Mouse (Mus musculus) liver, postnatal 0 days (tissue): Measurements from ENCODE around the gene Ninj2. TPM values are rescaled to one million over a fixed set of nuclear protein-coding genes. Genes with fewer than 3 reads are reported as not detected.

Experiments used
- ATAC-seq: fragments of 200-750 bp; cut with Nextera tagmentation; 2 replicates; pipeline ENCODE4 v1.8.0; 2017; ENCODE audit warnings: mild to moderate bottlenecking, moderate library complexity
- DNase-seq: peaks from one replicate; pipeline ENCODE4 v3.0.0-alpha.2; 2016
- H3K27ac ChIP-seq: fragments of 300-500 bp; sonication (generic); 2 replicates; pipeline ENCODE4 v1.5.1; 2014; ENCODE audit warnings: antibody characterized with exemption, moderate library complexity, mild to moderate bottlenecking, low read depth
- H3K27me3 ChIP-seq: fragments of 300-500 bp; sonication (generic); 2 replicates; pipeline ENCODE4 v1.6.1; 2014; ENCODE audit warnings: low read length, control low read depth, mixed read lengths; ENCODE audit not compliant: insufficient read depth
- H3K36me3 ChIP-seq: fragments of 300-500 bp; sonication (generic); replicated peaks from 2 replicates; pipeline ENCODE4 v1.6.1; 2014; ENCODE audit warnings: mild to moderate bottlenecking, control low read depth, low read length, moderate library complexity, mixed read lengths; ENCODE audit not compliant: insufficient read depth
- H3K4me1 ChIP-seq: fragments of 300-500 bp; sonication (generic); 2 replicates; pipeline ENCODE4 v1.6.1; 2014; ENCODE audit warnings: antibody characterized with exemption, mild to moderate bottlenecking, control low read depth; ENCODE audit not compliant: insufficient read depth
- H3K4me2 ChIP-seq: fragments of 300-500 bp; sonication (generic); 2 replicates; pipeline ENCODE4 v1.6.1; 2014; ENCODE audit warnings: low read depth, mild to moderate bottlenecking, low read length, moderate library complexity, mixed read lengths
- H3K4me3 ChIP-seq: fragments of 300-500 bp; sonication (generic); 2 replicates; pipeline ENCODE4 v1.5.1; 2014; ENCODE audit warnings: low read depth, low read length
- H3K9ac ChIP-seq: fragments of 300-500 bp; sonication (generic); replicated peaks from 2 replicates; pipeline ENCODE4 v1.6.1; 2014; ENCODE audit warnings: mild to moderate bottlenecking, moderate library complexity
- H3K9me3 ChIP-seq: fragments of 300-500 bp; sonication (generic); 2 replicates; pipeline ENCODE4 v1.6.1; 2016; ENCODE audit warnings: mild to moderate bottlenecking, control low read depth, low read length, mixed read lengths
- CTCF ChIP-seq: sonication (generic); IDR thresholded peaks from 2 replicates; pipeline ENCODE4 v1.5.1; 2016; ENCODE audit warnings: antibody characterized with exemption, low read depth
- EP300 ChIP-seq: IDR thresholded peaks from 2 replicates; pipeline ENCODE4 v1.6.1; 2016; ENCODE audit warnings: antibody characterized with exemption, low read depth, mild to moderate bottlenecking
- WGBS: fragments of 180-500 bp; shearing (Covaris S2); extraction: QIAGEN DNeasy Blood & Tissue Kit; methylation state at CpG from one replicate; pipeline ENCODE4 v1.1.7; 2014; ENCODE audit not compliant: insufficient replicate concordance; 5-methylcytosine and 5-hydroxymethylcytosine counted together
- polyA plus RNA-seq: library from polyadenylated mRNA; unstranded; fragments of >200 nt; fragmentation: Nextera tagmentation; extraction: Ambion mirVana; gene quantifications from 2 replicates; pipeline ENCODE4 v1.2.1, GENCODE M21; 2015

Gene Ninj2
- polyA plus RNA-seq, 1 experiment from 2014 or later: 0.31 TPM

DNA sequence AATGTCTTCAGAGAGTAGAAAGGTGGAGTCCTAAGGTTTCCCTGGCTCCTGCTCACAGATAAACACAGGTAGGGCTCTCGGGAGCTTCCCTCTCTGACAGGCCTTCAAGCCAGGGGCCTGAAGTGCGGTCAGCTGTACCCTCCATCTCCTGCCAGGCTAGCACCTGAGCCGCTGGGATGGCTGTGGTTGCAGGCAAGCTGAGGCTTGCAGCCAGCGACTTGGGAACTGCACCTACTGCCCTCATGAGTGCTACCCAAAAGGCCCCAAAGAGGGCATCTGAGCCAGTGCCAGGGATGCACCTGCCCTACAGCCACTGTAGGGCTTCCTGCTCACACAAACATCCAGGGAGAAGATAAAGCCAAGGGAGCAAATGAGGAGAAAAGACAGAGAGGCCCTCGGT is 147.3 kb downstream of the Ninj2 start:
- Histone ChIP-seq H3K9ac (no peak overlapping the region), H3K27me3 (0 out of 2 replicates have a peak, but pooled peaks cover 2% of the 10 kb centered on the region), H3K4me1 (no peaks in the 10 kb centered on the region), H3K4me3 (no peak overlapping the region), H3K4me2 (no peak overlapping the region), H3K27ac (no peak overlapping the region), H3K9me3 (no peaks in the 10 kb centered on the region), H3K36me3 (no peaks in the 10 kb centered on the region)
- DNase-seq: no peak
- 71% methylated on average over 5 of the region's 5 CpGs for WGBS
- ATAC-seq: no peak
- no peak for TF ChIP-seq CTCF
- no peak for TF ChIP-seq EP300

DNA sequence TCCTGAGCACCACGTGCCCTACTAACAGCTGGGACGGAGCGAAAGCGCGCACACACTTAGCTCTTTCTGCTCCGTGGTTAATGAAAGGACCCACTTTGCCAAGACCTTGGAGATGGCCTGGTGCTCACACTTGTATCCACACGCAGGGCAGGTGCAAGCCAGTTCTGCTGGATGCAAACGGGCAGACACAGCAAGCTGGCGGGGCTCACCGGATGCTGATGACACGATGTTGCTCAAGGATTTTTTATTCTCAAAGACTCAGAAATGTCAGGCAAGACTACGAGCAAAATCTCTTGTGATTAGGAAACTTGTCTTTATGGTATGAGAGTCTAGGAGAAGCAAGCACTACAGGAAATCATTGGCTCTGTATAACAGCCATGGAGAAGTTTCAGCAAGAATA is 148.3 kb downstream of the Ninj2 start:
- H3K27me3 ChIP-seq: 0 out of 2 replicates have a peak, but pooled peaks cover 2% of the 10 kb centered on the region
- no peak overlapping the region for H3K4me2 ChIP-seq
- no peaks in the 10 kb centered on the region for H3K36me3 ChIP-seq
- ATAC-seq: no peak
- WGBS: 88% methylated on average over 12 of the region's 12 CpGs
- no peak for TF ChIP-seq EP300
- TF ChIP-seq CTCF: no peak
- H3K4me3 ChIP-seq: no peak overlapping the region
- no peaks in the 10 kb centered on the region for H3K9me3 ChIP-seq
- no peaks in the 10 kb centered on the region for H3K4me1 ChIP-seq
- no peak overlapping the region for H3K9ac ChIP-seq
- DNase-seq: no peak
- no peak overlapping the region for H3K27ac ChIP-seq

DNA sequence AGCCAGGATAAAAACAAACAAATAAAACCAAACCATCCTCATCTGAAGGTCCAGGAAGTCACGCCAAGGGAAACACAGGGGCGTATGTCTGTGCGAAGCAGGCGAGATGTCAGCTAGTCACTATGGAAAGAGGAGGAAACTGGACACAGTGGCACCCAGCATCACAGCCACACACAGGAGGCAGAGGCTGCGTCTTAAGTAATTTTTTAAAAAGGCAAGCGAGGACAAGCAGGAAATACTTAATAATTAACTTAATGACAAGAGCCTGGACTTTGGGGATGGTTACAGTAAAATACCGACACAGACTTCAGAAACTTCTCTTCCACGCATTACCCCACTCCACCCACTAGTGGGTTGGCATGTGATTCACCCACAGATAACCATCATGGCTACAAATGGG is 149.4 kb downstream of the Ninj2 start:
- no peak overlapping the region for H3K4me2 ChIP-seq
- no peak overlapping the region for H3K9ac ChIP-seq
- ATAC-seq (no peak), DNase-seq (no peak)
- no peak for TF ChIP-seq EP300
- no peak for TF ChIP-seq CTCF
- H3K4me3 ChIP-seq: no peak overlapping the region
- H3K27ac ChIP-seq: no peak overlapping the region
- H3K9me3 ChIP-seq: no peaks in the 10 kb centered on the region
- 66% methylated on average over 8 of the region's 8 CpGs for WGBS
- 0 out of 2 replicates have a peak, but pooled peaks cover 2% of the 10 kb centered on the region for H3K27me3 ChIP-seq
- no peaks in the 10 kb centered on the region for H3K36me3 ChIP-seq
- no peaks in the 10 kb centered on the region for H3K4me1 ChIP-seq

DNA sequence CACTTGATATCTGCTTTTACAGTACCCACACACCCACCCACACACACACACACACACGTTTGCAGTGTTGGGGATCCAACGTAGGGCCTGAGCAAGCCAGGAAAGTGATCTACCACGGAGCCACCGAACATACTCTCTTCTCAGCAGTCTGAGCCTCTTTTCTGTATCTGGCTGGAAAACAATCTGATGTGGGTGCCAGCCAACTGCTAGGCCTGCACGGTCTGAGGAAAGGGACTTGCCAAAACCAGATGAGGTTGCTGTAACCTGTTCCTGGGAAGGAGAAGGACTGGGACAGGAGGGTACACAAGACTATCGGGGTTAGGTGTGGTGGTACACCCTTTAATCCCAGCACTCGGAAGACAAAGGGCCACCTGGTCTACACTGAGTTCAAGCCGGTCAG is 150.1 kb downstream of the Ninj2 start:
- Histone ChIP-seq H3K9ac (no peak overlapping the region), H3K4me1 (no peaks in the 10 kb centered on the region), H3K9me3 (no peaks in the 10 kb centered on the region), H3K27me3 (0 out of 2 replicates have a peak, but pooled peaks cover 2% of the 10 kb centered on the region), H3K36me3 (no peaks in the 10 kb centered on the region), H3K27ac (no peak overlapping the region), H3K4me2 (no peak overlapping the region), H3K4me3 (no peak overlapping the region)
- DNase-seq (no peak), ATAC-seq (no peak)
- TF ChIP-seq EP300 (no peak), CTCF (no peak)
- 70% methylated on average over 8 of the region's 8 CpGs for WGBS

DNA sequence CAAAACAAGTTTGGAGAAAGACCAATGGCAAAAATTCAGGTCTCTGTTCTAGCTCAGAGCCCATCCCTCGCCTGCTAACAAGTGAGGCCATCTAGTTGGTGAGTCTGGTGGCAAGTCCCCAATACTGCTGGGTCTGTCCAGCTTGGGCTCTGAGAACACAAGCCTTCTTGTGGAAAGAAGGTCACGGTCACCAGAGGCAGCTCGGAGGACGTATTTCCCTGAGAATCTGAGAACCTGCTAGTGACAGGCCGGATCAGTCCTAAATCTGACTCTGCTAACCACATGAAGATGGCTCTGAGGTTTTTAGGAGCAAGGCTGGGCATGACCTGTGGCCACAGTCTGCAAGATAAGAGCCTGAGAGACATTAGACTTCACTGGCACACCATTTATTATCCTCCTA is 153.5 kb downstream of the Ninj2 start:
- Histone ChIP-seq H3K4me1 (no peaks in the 10 kb centered on the region), H3K9me3 (no peaks in the 10 kb centered on the region), H3K36me3 (no peaks in the 10 kb centered on the region), H3K4me2 (no peak overlapping the region), H3K27ac (no peak overlapping the region), H3K27me3 (no peaks in the 10 kb centered on the region), H3K4me3 (no peak overlapping the region), H3K9ac (no peak overlapping the region)
- WGBS: 69% methylated on average over 5 of the region's 5 CpGs
- TF ChIP-seq CTCF (no peak), EP300 (no peak)
- DNase-seq (no peak), ATAC-seq (no peak)

DNA sequence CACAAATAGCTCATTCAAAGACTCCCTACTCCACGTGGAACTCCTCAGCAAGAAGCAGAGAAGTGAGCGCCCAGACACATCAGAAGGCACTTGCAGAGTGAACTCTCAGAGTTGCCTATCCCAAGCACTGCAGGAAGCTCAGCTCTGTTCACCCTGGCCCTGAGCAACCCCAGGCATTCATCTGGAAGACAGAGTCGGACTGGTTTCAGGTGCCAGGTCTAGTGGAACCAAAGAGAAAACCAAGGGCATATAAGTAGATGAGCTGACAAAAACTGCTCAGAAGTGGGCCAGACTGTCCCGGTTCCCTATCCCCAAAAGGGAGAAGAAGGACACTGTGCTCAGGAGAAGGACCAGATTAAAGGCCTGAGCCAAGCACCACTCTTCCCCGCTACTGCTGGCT is 156.7 kb downstream of the Ninj2 start:
- no peak overlapping the region for H3K27ac ChIP-seq
- no peaks in the 10 kb centered on the region for H3K27me3 ChIP-seq
- DNase-seq: no peak
- H3K4me3 ChIP-seq: no peak overlapping the region
- no peaks in the 10 kb centered on the region for H3K9me3 ChIP-seq
- no peak overlapping the region for H3K4me2 ChIP-seq
- 65% methylated on average over 5 of the region's 5 CpGs for WGBS
- H3K4me1 ChIP-seq: no peaks in the 10 kb centered on the region
- H3K9ac ChIP-seq: no peak overlapping the region
- no peak for ATAC-seq
- TF ChIP-seq EP300: no peak
- TF ChIP-seq CTCF: no peak
- no peaks in the 10 kb centered on the region for H3K36me3 ChIP-seq

Other genes with a start within 250 kb of the Ninj2 start
- gene Erc1, start 245.2 kb upstream of the Ninj2 start, polyA plus RNA-seq: 2.7 and 4.0 TPM in 2 replicates
- 4.9 and 5.9 TPM in 2 replicates for gene Rad52, start 190.7 kb upstream of the Ninj2 start, polyA plus RNA-seq
- gene Wnk1, start 54.7 kb upstream of the Ninj2 start, polyA plus RNA-seq: 26.6 and 27.5 TPM in 2 replicates
- not detected in 2 replicates for gene D330020A13Rik, start 201.0 kb downstream of the Ninj2 start, polyA plus RNA-seq
- gene B4galnt3, start 201.2 kb downstream of the Ninj2 start, polyA plus RNA-seq: 0.02 and 0.04 TPM in 2 replicates